8 mouse cellular contexts compared by ENCODE assay signal in genomic region chr4:35156751-35157611, GRCm38 (mm10). TPM values are rescaled to one million over a fixed set of nuclear protein-coding genes. Genes with fewer than 3 reads are reported as not detected.
DNase-seq lines count a peak whose midpoint lies in the region; ATAC-seq and TF ChIP-seq lines count a peak whose summit lies in the region.

Mob3b (minus strand) TSS chr4:35157484.

- no peak within 1 kb of the TSS for H3K27ac ChIP-seq in bone marrow macrophage, adult 2 months (ENCODE audit: insufficient read depth, low read depth, low read length)
- H3K27ac ChIP-seq in heart, embryonic 12.5 days (ENCODE audit: poor library complexity, severe bottlenecking), result no peak within 1 kb of the TSS
- H3K27ac ChIP-seq in kidney, embryonic 16.5 days (ENCODE audit: low read length), result peak within 1 kb of the TSS; percentile 81
- peak within 1 kb of the TSS; percentile 99 for H3K27ac ChIP-seq in liver, adult 2 months (replicated peaks; ENCODE audit: insufficient read depth, low read depth, low read length)

- under 1% methylated on average over 50 of the region's 50 CpGs for WGBS in heart, embryonic 12.5 days
- WGBS in kidney, embryonic 16.5 days, result under 1% methylated on average over 50 of the region's 50 CpGs
- WGBS in liver, adult 2 months, result under 1% methylated on average over 50 of the region's 50 CpGs

- no peaks in the 10 kb centered on the region for H3K36me3 ChIP-seq in heart, embryonic 12.5 days
- no peaks in the 10 kb centered on the region for H3K36me3 ChIP-seq in kidney, embryonic 16.5 days (ENCODE audit: insufficient read depth, low read length)
- H3K36me3 ChIP-seq in liver, adult 2 months (ENCODE audit: control insufficient read depth, insufficient read depth, low read length), result no peaks in the 10 kb centered on the region

- peak; percentile 86 for ATAC-seq in erythroblast, adult 5-6 weeks (replicated peaks; ENCODE audit: low FRiP score, poor library complexity, severe bottlenecking)
- ATAC-seq in heart, embryonic 12.5 days (ENCODE audit: insufficient number of reproducible peaks, low FRiP score), result peak; percentile 77
- ATAC-seq in kidney, embryonic 16.5 days (ENCODE audit: low FRiP score, low TSS enrichment), result peak; percentile 76
- peak; percentile 67 for ATAC-seq in monocyte, adult 5-6 weeks (replicated peaks; ENCODE audit: insufficient number of reproducible peaks, low FRiP score, low TSS enrichment, poor library complexity, severe bottlenecking)

- peak within 1 kb of the TSS; percentile 74 for H3K9ac ChIP-seq in heart, embryonic 12.5 days
- H3K9ac ChIP-seq in kidney, embryonic 16.5 days (replicated peaks; ENCODE audit: low read length), result peak within 1 kb of the TSS; percentile 80
- H3K9ac ChIP-seq in liver, adult 2 months (ENCODE audit: low read depth, low read length), result peak within 1 kb of the TSS; percentile 93

- H3K4me3 ChIP-seq in bone marrow macrophage, adult 2 months (ENCODE audit: insufficient read depth, low read length), result peak within 1 kb of the TSS; percentile 78
- peak within 1 kb of the TSS; percentile 74 for H3K4me3 ChIP-seq in heart, embryonic 12.5 days
- H3K4me3 ChIP-seq in kidney, embryonic 16.5 days (ENCODE audit: low read length), result peak within 1 kb of the TSS; percentile 75
- H3K4me3 ChIP-seq in liver, adult 2 months (ENCODE audit: insufficient read depth, low read depth, low read length), result peak within 1 kb of the TSS; percentile 95

- H3K79me2 ChIP-seq in liver, adult 2 months (ENCODE audit: control insufficient read depth, insufficient read depth, low read length), result peaks cover 13% of the 10 kb centered on the region; the same call in 1 of the 2 replicates

- H3K9me3 ChIP-seq in heart, embryonic 12.5 days (replicated peaks), result no peaks in the 10 kb centered on the region
- H3K9me3 ChIP-seq in kidney, embryonic 16.5 days (ENCODE audit: low read length), result no peaks in the 10 kb centered on the region

- H3K27me3 ChIP-seq in heart, embryonic 12.5 days (replicated peaks), result peaks cover 5% of the 10 kb centered on the region; the same call in 1 of the 2 replicates
- H3K27me3 ChIP-seq in kidney, embryonic 16.5 days (ENCODE audit: insufficient read depth, low read length), result 0 out of 2 replicates have a peak, but pooled peaks cover 4% of the 10 kb centered on the region
- no peaks in the 10 kb centered on the region for H3K27me3 ChIP-seq in liver, adult 2 months (ENCODE audit: control insufficient read depth, insufficient read depth, low read length)

- DNase-seq in 3T3-L1 (ENCODE audit: low read depth, low spot score), result peak; percentile 51
- DNase-seq in liver, adult 2 months (ENCODE audit: extremely low read depth, low read depth, low spot score), result peak; percentile 72
- peak; percentile 82 to 84 for DNase-seq in spleen, postnatal 36 days (ENCODE audit: low spot score in 2 of 2)

- TF ChIP-seq POLR2A in bone marrow macrophage, adult 2 months (IDR thresholded peaks at IDR 0.05; ENCODE audit: borderline replicate concordance, low read depth, low read length), result no peak
- TF ChIP-seq POLR2A in liver, adult 2 months (IDR thresholded peaks at IDR 0.05; ENCODE audit: extremely low read depth, insufficient read depth, low read length), result peak; percentile 70

- H3K4me1 ChIP-seq in bone marrow macrophage, adult 2 months (ENCODE audit: control insufficient read depth, insufficient read depth, low read length), result peaks cover 14% of the 10 kb centered on the region; the same call in 1 of the 2 replicates
- H3K4me1 ChIP-seq in heart, embryonic 12.5 days (replicated peaks), result no peaks in the 10 kb centered on the region
- peaks cover 10% of the 10 kb centered on the region for H3K4me1 ChIP-seq in kidney, embryonic 16.5 days (ENCODE audit: insufficient read depth, low read length)
- H3K4me1 ChIP-seq in liver, adult 2 months (ENCODE audit: control insufficient read depth, insufficient read depth, low read length), result peaks cover 5% of the 10 kb centered on the region; the same call in 1 of the 2 replicates

- peak within 1 kb of the TSS; percentile 95 for H3K4me2 ChIP-seq in heart, embryonic 12.5 days
- peak within 1 kb of the TSS; percentile 79 for H3K4me2 ChIP-seq in kidney, embryonic 16.5 days (replicated peaks; ENCODE audit: low read depth, low read length)

- peak; percentile 44 for TF ChIP-seq CTCF in bone marrow macrophage, adult 2 months (IDR thresholded peaks at IDR 0.05; ENCODE audit: low read depth, low read length)
- peak; percentile 88 for TF ChIP-seq CTCF in liver, adult 2 months (IDR thresholded peaks at IDR 0.05; ENCODE audit: low read depth, low read length)

RNA-seq across cellular contexts. Expression of gene Mob3b, which starts in this region (rescaled TPM):
- polyA plus RNA-seq in bone marrow macrophage, adult 2 months (2012; ENCODE audit: insufficient read depth, insufficient read length, missing spikeins), result 11.4 and 11.7 TPM in 2 replicates
- 0.19 and 1.3 TPM in 2 replicates for total RNA-seq in erythroblast, adult 5-6 weeks (2015; ENCODE audit: low replicate concordance)
- total RNA-seq in erythroblast, adult 5-6 weeks (2017; ENCODE audit: low replicate concordance), result 0.98 and 1.2 TPM in 2 replicates
- polyA plus RNA-seq in heart, embryonic 12.5 days (2016; fragmentation: Nextera tagmentation; extraction: Ambion mirVana), result 3.5 and 3.6 TPM in 2 replicates
- 14.7 and 17.2 TPM in 2 replicates for polyA plus RNA-seq in kidney, embryonic 16.5 days (2015; fragmentation: Nextera tagmentation; extraction: Ambion mirVana)
- 18.3 and 23.6 TPM in 2 replicates for total RNA-seq in liver, adult 2 months (2014; rRNA removed)
- 13.4 and 16.5 TPM in 2 replicates for polyA plus RNA-seq in liver, adult 2 months (2012; rRNA removed)
- 9.4 to 22.8 TPM (median 14.8 TPM) in 3 replicates for total RNA-seq in monocyte, adult 5-6 weeks (2017)

Comparison
In these comparisons a context has a peak if more than half of its experiments do, and no peak if none do; other contexts are left out.
1. H3K27ac ChIP-seq: peak in kidney, embryonic 16.5 days (single experiment) and liver, adult 2 months (single experiment); none in bone marrow macrophage, adult 2 months (single experiment) and heart, embryonic 12.5 days (single experiment).
2. Peak in every context shown above with its lines, with median percentiles within 50 percentile points of each other: DNase-seq, H3K4me3 ChIP-seq, ATAC-seq and H3K9ac ChIP-seq.